Mouse (Mus musculus): ENCODE measurements around the gene Gm44805. TPM values are rescaled to one million over a fixed set of nuclear protein-coding genes. Genes with fewer than 3 reads are reported as not detected.
"Not testable (repeated sequence)": the region's sequence is repeated elsewhere in the genome, so short reads cannot be mapped to it uniquely, and the experiment has no call there.

Gene Gm44805
- polyA plus RNA-seq, 1 experiment from 2014 or later = not detected

DNA sequence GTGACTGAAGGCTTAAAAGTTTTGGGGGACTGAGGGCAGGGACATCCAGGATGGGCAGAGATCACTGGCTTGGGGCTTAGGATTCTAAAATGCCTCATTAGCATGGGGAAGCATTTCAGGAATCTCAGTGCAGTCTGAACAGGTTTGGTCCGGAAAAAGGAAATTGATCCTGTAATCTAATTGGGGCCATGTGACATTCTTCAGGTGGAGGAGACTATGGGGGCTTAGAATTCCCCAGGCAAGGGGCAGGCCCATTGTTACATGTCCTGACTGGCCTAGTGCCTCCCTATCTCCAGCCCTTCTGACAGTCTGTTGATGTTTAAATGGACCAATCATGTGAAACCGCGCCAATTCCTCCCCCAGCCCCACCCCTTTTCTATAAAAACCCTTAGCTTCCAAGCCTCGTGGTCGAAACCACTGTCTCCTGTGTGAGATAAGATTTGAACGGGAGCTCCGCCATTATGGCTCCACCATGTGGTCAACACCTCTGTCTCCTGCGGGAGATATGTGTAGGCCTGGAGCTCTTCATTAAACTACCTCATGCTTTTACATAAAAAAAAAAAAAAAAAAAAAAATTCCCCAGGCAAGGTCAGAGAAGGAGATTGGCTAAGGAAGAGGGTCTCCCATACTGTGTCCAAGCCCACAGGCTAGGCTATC, 5.8 kb upstream of the Gm44805 start:
- H3K4me3 ChIP-seq; H3K9ac ChIP-seq; H3K36me3 ChIP-seq; H3K27ac ChIP-seq; H3K4me2 ChIP-seq (replicated peaks); H3K27me3 ChIP-seq; H3K4me1 ChIP-seq; ATAC-seq (ENCODE audit: low FRiP score); H3K9me3 ChIP-seq (replicated peaks): not testable (repeated sequence)
- WGBS = 69% methylated on average over 8 of the region's 8 CpGs

DNA sequence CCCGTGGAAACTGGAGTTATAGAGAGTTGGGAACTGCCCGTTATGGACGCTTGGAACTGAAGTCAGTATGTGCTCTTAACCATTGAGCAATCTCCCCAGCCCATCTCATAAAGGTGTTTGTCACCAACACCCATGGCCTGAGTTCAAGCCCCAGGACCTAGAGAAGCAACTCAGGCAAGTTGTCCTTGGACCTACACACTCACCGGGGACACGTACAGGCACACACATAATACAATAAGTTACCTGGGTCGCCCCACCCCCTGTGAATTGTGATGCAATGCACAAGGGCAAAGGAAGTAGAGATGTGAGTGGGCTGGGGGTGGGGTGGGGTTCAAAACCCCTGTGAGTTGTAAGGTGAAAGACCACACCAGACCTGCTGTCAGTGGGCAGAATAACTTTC, 5.3 kb upstream of the Gm44805 start:
- no peak overlapping the region for H3K4me3 ChIP-seq
- WGBS = 86% methylated on average over 6 of the region's 6 CpGs

DNA sequence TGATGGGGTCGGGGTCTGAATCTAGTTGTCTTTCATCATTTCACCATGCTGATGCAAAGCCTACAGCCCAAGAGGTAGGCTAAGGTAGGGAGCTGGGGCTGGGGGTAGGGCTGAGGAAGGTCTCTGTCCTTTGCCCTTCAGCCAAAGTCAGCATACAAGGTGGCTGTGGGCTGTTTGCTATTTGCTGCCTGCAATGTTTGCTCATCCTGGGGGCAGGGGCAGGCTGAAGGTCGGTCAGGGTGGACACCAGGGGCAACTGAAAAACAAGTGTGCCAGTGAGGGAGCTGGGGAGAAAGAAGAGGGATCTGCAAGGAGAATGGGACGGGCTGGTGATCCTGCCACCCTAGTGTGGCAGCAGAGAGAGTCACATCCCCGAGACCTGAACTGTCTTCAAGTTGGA, 4.2 kb upstream of the Gm44805 start:
- Histone ChIP-seq H3K27ac (no peak overlapping the region), H3K4me1 (no peaks in the 10 kb centered on the region), H3K4me2 (replicated peaks) (no peak overlapping the region), H3K27me3 (no peaks in the 10 kb centered on the region), H3K9me3 (replicated peaks) (no peaks in the 10 kb centered on the region), H3K4me3 (no peak overlapping the region), H3K9ac (no peak overlapping the region), H3K36me3 (no peaks in the 10 kb centered on the region)
- ATAC-seq (ENCODE audit: low FRiP score) = no peak
- 60% methylated on average over 4 of the region's 4 CpGs for WGBS

More for the DNA sequence above, 5.3 kb upstream of the Gm44805 start:
- no peaks in the 10 kb centered on the region for H3K36me3 ChIP-seq
- no peaks in the 10 kb centered on the region for H3K27me3 ChIP-seq
- H3K27ac ChIP-seq = no peak overlapping the region
- ATAC-seq (ENCODE audit: low FRiP score) = no peak
- no peak overlapping the region for H3K9ac ChIP-seq
- H3K4me2 ChIP-seq (replicated peaks) = no peak overlapping the region
- no peaks in the 10 kb centered on the region for H3K4me1 ChIP-seq
- H3K9me3 ChIP-seq (replicated peaks) = no peaks in the 10 kb centered on the region

DNA sequence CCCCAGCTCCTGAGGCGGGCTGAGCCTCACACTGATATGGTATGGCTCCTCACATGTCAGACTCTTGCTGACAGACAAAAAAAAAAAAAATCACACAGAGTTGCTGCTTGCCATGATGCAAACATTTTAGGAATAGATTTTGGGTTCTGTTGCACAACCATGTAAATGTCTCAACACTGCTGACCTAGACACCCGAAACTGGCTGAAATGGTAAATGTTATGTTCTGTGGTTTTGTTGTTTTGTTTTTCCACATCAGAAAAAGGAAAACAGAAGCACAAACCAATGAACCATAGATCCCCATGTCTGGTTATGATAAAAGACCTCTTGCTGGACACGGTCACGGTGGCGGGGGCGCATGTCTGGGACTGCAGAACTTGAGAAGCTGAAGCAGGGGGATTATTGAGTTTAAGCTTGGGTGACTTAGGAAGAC, 2.6 kb upstream of the Gm44805 start:
- WGBS = 85% methylated on average over 6 of the region's 6 CpGs
- Histone ChIP-seq H3K27me3 (no peaks in the 10 kb centered on the region), H3K4me3 (no peak overlapping the region), H3K27ac (no peak overlapping the region), H3K4me2 (replicated peaks) (no peak overlapping the region), H3K9ac (no peak overlapping the region), H3K36me3 (no peaks in the 10 kb centered on the region), H3K9me3 (replicated peaks) (no peaks in the 10 kb centered on the region), H3K4me1 (no peaks in the 10 kb centered on the region)
- ATAC-seq (ENCODE audit: low FRiP score) = no peak

DNA sequence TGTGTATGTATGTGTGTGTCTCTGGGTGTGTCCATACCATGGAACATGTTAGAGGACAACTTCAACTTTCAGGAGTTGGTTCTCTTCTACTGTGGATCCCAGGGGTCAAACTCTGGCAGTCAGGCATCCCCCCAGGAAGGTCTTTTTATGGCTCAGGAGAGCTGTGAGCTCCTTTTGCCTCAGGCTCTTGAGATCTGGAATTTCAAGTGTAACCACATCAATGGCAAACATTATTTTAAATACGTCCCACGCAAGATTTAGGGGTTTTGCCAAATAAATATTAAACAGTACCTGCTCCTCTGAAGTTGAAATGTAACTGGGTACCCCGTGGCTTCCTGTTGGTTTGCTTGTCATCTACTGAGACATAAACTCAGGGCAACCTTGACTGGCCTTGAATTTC, 1.8 kb upstream of the Gm44805 start:
- no peak overlapping the region for H3K9ac ChIP-seq
- 78% methylated on average over 3 of the region's 3 CpGs for WGBS

DNA sequence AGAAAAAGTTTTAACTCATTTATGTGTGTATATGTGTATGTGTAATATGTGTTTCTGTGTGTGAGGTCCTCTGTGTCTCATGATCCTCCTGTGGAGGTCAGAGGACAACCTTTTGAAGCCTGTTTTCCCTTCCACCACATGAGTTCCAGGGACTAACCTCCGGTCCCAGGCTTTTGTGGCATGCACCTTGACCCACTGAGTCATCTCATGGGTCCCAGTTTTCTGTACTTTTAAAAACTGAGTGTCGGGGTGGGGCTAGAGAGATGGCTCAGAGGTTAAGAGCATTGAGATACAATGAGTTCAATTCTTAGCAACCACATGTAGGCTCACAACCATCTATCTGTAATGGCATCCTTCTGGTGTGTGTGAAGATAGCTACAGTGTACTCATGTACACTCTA, 521 bp downstream of the Gm44805 start:
- no peak overlapping the region for H3K9ac ChIP-seq
- ATAC-seq (ENCODE audit: low FRiP score) = no peak
- 82% methylated on average over 2 of the region's 2 CpGs for WGBS
- no peaks in the 10 kb centered on the region for H3K4me1 ChIP-seq
- no peak overlapping the region for H3K27ac ChIP-seq
- no peaks in the 10 kb centered on the region for H3K9me3 ChIP-seq (replicated peaks)
- H3K36me3 ChIP-seq = no peaks in the 10 kb centered on the region
- H3K4me3 ChIP-seq = no peak overlapping the region
- no peaks in the 10 kb centered on the region for H3K27me3 ChIP-seq
- no peak overlapping the region for H3K4me2 ChIP-seq (replicated peaks)

More for the DNA sequence above, 1.8 kb upstream of the Gm44805 start:
- Histone ChIP-seq H3K4me2 (replicated peaks) (no peak overlapping the region), H3K4me1 (no peaks in the 10 kb centered on the region), H3K27me3 (no peaks in the 10 kb centered on the region), H3K27ac (no peak overlapping the region), H3K36me3 (no peaks in the 10 kb centered on the region), H3K9me3 (replicated peaks) (no peaks in the 10 kb centered on the region), H3K4me3 (no peak overlapping the region)
- ATAC-seq (ENCODE audit: low FRiP score) = no peak

DNA sequence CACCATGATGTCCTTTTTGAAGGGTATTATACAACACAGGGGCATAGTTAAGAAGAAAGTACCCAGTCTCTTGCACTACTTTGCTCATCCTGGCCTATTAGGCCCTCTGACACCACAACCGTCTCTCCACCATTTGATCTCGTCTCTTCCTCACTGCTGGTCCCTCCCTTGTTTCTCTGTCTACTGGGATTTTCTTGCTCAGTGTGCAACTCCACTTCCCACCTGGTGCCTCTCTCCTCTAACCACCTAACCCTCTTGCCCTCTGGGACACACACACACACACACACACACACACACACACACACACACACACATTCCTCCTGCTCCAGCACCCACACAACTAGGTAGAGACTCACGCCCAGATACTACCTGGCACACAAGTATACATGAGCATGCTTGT, 2.3 kb downstream of the Gm44805 start:
- Histone ChIP-seq H3K9ac (no peak overlapping the region), H3K36me3 (no peaks in the 10 kb centered on the region), H3K27ac (no peak overlapping the region), H3K27me3 (no peaks in the 10 kb centered on the region), H3K4me2 (replicated peaks) (no peak overlapping the region), H3K4me1 (no peaks in the 10 kb centered on the region), H3K9me3 (replicated peaks) (no peaks in the 10 kb centered on the region), H3K4me3 (no peak overlapping the region)
- 88% methylated on average over 3 of the region's 3 CpGs for WGBS
- no peak for ATAC-seq (ENCODE audit: low FRiP score)

DNA sequence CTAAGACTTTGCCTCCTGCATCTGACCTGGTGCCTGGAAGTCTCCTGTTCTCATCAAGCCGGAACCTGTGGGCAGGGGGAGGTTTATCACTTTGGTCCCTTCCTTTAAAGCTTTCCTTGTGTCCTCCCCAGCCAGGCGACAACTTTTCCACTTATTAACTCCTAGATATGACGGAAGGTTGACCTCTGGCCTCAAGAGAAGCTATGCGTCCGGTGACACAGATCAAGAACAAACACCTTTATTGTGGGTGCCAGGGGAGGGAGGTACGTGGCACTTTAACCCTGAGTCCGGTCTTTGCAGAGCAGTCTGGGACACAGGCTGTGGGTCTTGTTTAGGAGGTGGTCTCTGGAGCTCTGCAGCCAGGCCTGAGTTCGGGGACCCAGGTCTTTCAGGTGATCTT, 3.4 kb downstream of the Gm44805 start, which contains the start of gene Apoc2:
TSS of gene Apoc2 (minus strand) at position 70 of the 400 bp plus-strand sequence.
- no peak within 1 kb of the TSS for H3K9ac ChIP-seq
- H3K4me3 ChIP-seq = no peak within 1 kb of the TSS
- ATAC-seq (ENCODE audit: low FRiP score) = no peak
- H3K36me3 ChIP-seq = no peaks in the 10 kb centered on the region
- no peaks in the 10 kb centered on the region for H3K9me3 ChIP-seq (replicated peaks)
- H3K27ac ChIP-seq = no peak within 1 kb of the TSS
- no peak within 1 kb of the TSS for H3K4me2 ChIP-seq (replicated peaks)
- no peaks in the 10 kb centered on the region for H3K27me3 ChIP-seq
- 68% methylated on average over 8 of the region's 8 CpGs for WGBS
- no peaks in the 10 kb centered on the region for H3K4me1 ChIP-seq

DNA sequence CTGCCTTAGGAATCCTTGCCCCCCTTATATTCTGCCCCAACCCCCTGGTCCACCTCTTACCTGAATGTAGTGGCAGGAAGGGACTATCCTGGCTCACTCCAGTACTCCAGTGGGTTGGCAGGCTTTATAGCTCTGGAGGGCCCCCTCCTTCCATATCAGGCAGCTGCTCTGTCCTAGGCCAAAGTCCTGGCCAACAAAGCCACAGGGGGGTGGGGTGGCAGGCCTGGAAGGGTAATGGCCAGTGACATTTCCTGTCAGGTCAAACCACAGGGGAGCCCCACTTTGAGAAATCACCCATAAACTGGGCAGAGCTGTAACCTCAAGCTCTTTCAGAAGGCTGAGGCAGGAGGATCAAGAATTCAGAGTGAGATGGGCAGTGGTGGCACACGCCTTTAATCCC, 4.6 kb downstream of the Gm44805 start:
- Histone ChIP-seq H3K4me3 (no peak overlapping the region), H3K27ac (no peak overlapping the region), H3K36me3 (no peaks in the 10 kb centered on the region), H3K4me2 (replicated peaks) (no peak overlapping the region), H3K27me3 (no peaks in the 10 kb centered on the region), H3K9ac (no peak overlapping the region), H3K4me1 (no peaks in the 10 kb centered on the region), H3K9me3 (replicated peaks) (no peaks in the 10 kb centered on the region)
- WGBS = 72% methylated on average over 1 of the region's 1 CpGs
- no peak for ATAC-seq (ENCODE audit: low FRiP score)

DNA sequence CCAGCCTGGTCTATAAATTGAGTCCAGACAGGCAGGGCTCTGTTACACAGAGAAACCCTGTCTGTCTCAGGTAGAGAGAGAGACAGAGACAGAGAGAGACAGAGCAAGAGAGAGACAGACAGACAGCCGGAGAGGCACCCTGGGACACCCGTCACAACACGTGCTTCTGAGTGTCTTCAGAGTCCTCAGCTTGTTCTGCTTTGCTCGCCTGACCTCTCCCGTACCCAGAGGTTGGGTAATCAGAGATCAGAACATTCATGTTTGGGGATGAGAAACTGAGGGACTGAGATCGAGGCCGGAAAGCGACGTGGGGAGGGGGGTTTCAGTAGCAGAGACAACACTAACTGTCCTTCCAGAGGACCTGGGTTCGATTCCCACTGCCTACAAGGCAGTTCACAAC, 5.4 kb downstream of the Gm44805 start:
- WGBS = 84% methylated on average over 10 of the region's 10 CpGs
- Histone ChIP-seq H3K36me3 (no peaks in the 10 kb centered on the region), H3K4me2 (replicated peaks) (no peak overlapping the region), H3K4me3 (no peak overlapping the region), H3K9ac (no peak overlapping the region), H3K9me3 (replicated peaks) (no peaks in the 10 kb centered on the region), H3K27ac (no peak overlapping the region), H3K4me1 (no peaks in the 10 kb centered on the region), H3K27me3 (no peaks in the 10 kb centered on the region)
- no peak for ATAC-seq (ENCODE audit: low FRiP score)

DNA sequence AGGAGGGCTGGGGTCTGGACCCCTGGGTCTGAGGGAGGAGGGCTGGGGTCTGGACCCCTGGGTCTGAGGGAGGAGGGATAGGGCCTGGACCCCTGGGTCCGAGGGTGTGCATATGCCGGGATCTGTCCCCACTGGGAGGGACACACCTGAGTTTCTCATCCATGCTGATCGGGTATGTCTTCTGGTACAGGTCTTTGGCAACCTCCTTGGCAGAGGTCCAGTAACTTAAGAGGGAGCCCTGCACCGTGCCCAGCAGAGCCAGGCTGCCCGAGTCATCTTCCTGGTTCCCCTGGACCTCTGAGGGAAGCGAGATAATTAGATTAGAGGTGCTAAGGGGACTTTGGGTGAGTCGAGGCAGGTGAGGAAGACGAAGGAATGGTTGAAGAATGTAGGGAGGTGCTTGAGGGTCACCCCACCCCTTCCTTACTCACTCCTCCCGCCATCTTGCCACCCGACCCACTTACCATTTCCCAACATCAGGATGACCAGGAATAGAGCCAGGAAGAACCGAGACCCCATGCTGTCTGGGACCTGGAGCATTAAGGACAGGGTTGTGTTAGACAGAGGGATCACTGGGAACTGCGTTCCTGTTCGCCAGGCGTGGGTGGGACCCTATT, 8.0 kb downstream of the Gm44805 start:
- H3K9me3 ChIP-seq (replicated peaks) = no peaks in the 10 kb centered on the region
- H3K36me3 ChIP-seq = no peaks in the 10 kb centered on the region
- no peak overlapping the region for H3K9ac ChIP-seq
- no peak overlapping the region for H3K4me3 ChIP-seq
- H3K27me3 ChIP-seq = no peaks in the 10 kb centered on the region
- 72% methylated on average over 14 of the region's 14 CpGs for WGBS
- H3K4me1 ChIP-seq = peaks cover 3% of the 10 kb centered on the region; the same call in 1 of the 2 replicates
- H3K27ac ChIP-seq = no peak overlapping the region
- H3K4me2 ChIP-seq (replicated peaks) = no peak overlapping the region
- no peak for ATAC-seq (ENCODE audit: low FRiP score)

DNA sequence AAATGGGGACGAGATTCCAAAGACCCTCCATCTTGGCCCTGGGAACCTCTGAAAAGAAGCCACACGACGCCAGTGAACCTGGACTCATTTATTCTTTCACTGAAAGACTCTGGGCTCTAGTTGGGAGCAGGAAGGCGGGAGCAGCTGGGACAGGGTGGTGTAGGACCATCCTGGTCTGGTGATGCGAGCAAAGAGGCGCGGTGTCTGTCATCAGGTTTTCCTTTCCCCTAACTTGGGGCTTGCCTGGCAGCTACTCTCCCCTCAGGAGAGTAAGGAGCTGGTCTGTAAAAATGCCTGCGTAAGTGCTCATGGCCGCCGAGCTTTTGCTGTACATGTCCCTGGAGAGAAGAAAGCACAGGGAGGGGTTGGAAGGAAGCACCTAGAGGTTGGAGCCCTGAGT, 9.7 kb downstream of the Gm44805 start:
- no peaks in the 10 kb centered on the region for H3K36me3 ChIP-seq
- no peaks in the 10 kb centered on the region for H3K27me3 ChIP-seq
- WGBS = 77% methylated on average over 10 of the region's 10 CpGs
- H3K4me2 ChIP-seq (replicated peaks) = no peak overlapping the region
- H3K4me3 ChIP-seq = no peak overlapping the region
- H3K9ac ChIP-seq = no peak overlapping the region
- no peak overlapping the region for H3K27ac ChIP-seq
- no peaks in the 10 kb centered on the region for H3K9me3 ChIP-seq (replicated peaks)
- ATAC-seq (ENCODE audit: low FRiP score) = no peak
- H3K4me1 ChIP-seq = peaks cover 3% of the 10 kb centered on the region; the same call in 1 of the 2 replicates
